Mouse (Mus musculus) CH12F3 (cell line): ENCODE results near the gene Tas2r113.
"Not testable (repeated sequence)": the region's sequence is repeated elsewhere in the genome, so short reads cannot be mapped to it uniquely, and the experiment has no call there.

Experiments used
- in situ Hi-C: fragments of 300-500 bp; cut with MboI; formaldehyde crosslinking; loops from 2 replicates; pipeline ENCODE4 v1.14.3; 2020; ENCODE audit warnings: low sequenced_read_pairs

Gene Tas2r113

DNA sequence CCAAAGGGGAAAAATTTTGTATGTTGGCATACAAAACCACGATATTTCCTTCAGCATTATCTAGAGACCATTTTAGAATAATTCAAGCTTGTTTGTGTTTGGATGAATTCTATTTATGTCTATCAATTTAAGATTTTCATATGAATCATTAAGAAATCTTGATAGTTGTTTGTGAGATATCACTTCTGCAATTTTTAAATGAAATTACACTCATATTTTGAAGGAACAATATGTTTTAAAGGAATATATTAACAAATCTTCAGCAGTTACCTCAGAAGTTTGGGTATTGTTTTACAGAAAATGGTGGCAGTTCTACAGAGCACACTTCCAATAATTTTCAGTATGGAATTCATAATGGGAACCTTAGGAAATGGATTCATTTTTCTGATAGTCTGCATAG is at the start of gene Tas2r113:
Gene Tas2r113, plus strand, starts transcription at position 301 of the 400 bp plus-strand sequence.
- in situ Hi-C loops: no loop called here

DNA sequence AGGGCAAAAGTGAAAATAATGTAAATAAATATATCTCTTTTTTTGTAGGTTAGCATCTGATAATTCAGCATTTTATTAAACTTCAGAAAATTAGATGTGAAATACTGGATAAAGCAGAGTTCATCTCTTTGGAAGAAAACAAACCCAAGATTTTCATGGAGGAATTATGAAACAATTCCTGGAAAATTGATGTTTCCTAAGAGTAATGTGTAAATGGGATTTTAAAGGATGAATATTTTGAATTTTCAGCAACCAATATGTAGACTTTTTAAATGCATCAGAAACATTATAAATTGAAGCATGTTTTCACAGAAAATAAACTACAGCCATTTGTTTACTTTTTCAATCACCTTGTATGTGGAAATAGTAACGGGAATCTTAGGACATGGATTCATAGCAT is 46.0 kb upstream of the Tas2r113 start, which contains the start of gene Tas2r123:
Gene Tas2r123, plus strand, starts transcription at position 301 of the 400 bp plus-strand sequence.
- in situ Hi-C loops: no loop called here

DNA sequence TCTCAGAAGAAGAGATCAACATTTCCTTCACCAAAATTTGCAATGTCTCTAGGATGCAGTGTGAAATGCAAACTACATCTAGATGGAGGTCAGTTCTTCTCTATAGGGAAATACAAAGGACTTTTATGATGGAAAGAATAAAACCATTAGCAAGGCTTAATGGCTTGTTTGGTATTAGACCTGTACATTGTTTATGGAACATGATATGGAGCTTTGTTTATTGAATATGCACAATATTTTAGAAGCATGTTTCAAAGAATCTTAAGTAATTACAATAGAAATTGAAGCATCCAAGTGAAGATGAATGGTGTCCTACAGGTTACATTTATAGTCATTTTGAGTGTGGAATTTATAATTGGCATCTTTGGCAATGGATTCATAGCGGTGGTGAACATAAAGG is 37.7 kb upstream of the Tas2r113 start, which contains the start of gene Tas2r116:
Gene Tas2r116, plus strand, starts transcription at position 301 of the 400 bp plus-strand sequence.
- in situ Hi-C loops: no loop called here

DNA sequence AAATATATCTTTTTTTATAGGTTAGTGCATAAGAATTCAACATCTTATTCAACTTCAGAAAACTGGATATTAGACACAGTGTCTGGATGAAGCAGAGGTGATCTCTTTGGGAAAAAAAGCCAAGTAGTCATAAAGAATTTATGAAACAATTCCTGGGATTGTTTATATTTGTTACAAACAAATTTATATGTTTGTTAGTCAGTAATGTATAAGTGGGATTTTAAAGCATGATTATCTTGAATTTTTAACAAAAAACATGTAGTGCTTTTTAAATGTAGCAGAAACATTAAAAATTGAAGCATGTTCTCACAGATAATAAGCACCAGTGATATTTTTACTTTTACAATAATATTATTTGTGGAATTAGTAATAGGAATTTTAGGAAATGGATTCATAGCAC is 25.1 kb upstream of the Tas2r113 start, which contains the start of gene Tas2r110:
Gene Tas2r110, plus strand, starts transcription at position 301 of the 400 bp plus-strand sequence.
- in situ Hi-C loops: no loop called here

DNA sequence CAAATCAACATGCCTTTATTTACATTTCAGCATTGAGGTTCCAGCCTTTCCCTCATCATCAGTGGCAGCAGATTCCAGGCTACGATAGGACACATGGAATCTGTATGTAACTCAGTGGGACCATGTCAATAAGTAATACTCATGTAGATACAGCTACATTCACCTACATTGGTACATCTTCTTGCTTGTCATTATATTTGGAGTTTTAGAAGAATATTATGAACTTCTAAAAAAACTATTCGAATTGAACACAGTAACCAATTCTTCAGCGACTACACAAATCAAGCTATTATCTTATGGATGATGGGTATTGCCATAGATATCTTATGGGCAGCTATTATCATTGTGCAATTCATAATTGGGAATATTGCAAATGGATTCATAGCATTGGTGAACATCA is 16.5 kb downstream of the Tas2r113 start, which contains the start of gene Tas2r125:
Gene Tas2r125, plus strand, starts transcription at position 301 of the 400 bp plus-strand sequence.
- in situ Hi-C loops: no loop called here

GRCm38 (mm10) chr6:132941376-132941775 is 48.6 kb downstream of the Tas2r113 start:
- in situ Hi-C loops: not testable (repeated sequence)
